Mouse (Mus musculus): ENCODE measurements at regions not wholly inside any gene's neighbourhood (a gene's known extent, or its start where the extent isn't known, plus 50 kb on each side); places are given as distances from the start of the nearest gene placed in this dataset.

- TF ChIP-seq CTCF (IDR thresholded peaks at IDR 0.05 in 2 of 3, conservative IDR thresholded peaks at IDR 0.05 in 1 of 3; ENCODE audit: control insufficient read depth in 1 of 3, insufficient read depth in 1 of 3, low read depth in 2 of 3, low read length in 3 of 3, poor library complexity in 1 of 3, severe bottlenecking in 1 of 3) (no peak), MEF2A (IDR thresholded peaks at IDR 0.05; ENCODE audit: extremely low read depth, insufficient replicate concordance, low read depth, low read length, poor library complexity, severe bottlenecking) (no peak)
Observed at GRCm38 (mm10) chr3:140233144-140233543, 979.0 kb downstream of the Pdha2 start (continued).

- H3K4me3 ChIP-seq (ENCODE audit: control insufficient read depth in 1 of 2, insufficient read depth in 1 of 2, low read depth in 2 of 2, low read length in 2 of 2): no peak overlapping the region
- DNase-seq (ENCODE audit: low read depth, low spot score): no peak
- no peaks in the 10 kb centered on the region for H3K9me3 ChIP-seq (replicated peaks; ENCODE audit: insufficient read depth, low read length)
- no peaks in the 10 kb centered on the region for H3K36me3 ChIP-seq (ENCODE audit: control insufficient read depth in 1 of 2, insufficient read depth in 2 of 2, low read length in 2 of 2)
- H3K27me3 ChIP-seq (ENCODE audit: control insufficient read depth in 1 of 2, insufficient read depth in 2 of 2, low read length in 2 of 2): no peaks in the 10 kb centered on the region
- no peak overlapping the region for H3K9ac ChIP-seq (ENCODE audit: control insufficient read depth, low read depth, low read length, poor library complexity, severe bottlenecking)
- no peak overlapping the region for H3K27ac ChIP-seq (ENCODE audit: control insufficient read depth, low read depth, low read length)
- H3K79me2 ChIP-seq (ENCODE audit: control insufficient read depth, insufficient read depth, low read length, poor library complexity): no peaks in the 10 kb centered on the region
- H3K4me1 ChIP-seq (ENCODE audit: control insufficient read depth in 1 of 2, insufficient read depth in 2 of 2, low read length in 2 of 2): no peaks in the 10 kb centered on the region
- TF ChIP-seq BHLHE40 (IDR thresholded peaks at IDR 0.05; ENCODE audit: borderline replicate concordance, low read depth, low read length) (no peak), SMC3 (IDR thresholded peaks at IDR 0.05; ENCODE audit: low read depth, low read length) (no peak), POLR2A (IDR thresholded peaks at IDR 0.05; ENCODE audit: control insufficient read depth in 1 of 2, insufficient read depth in 1 of 2, low read depth in 1 of 2, low read length in 2 of 2, poor library complexity in 1 of 2) (no peak), CHD1 (IDR thresholded peaks at IDR 0.05; ENCODE audit: low read depth, low read length) (no peak), NRF1 (IDR thresholded peaks at IDR 0.05; ENCODE audit: insufficient read depth, low read depth, low read length, poor library complexity, severe bottlenecking) (no peak), NELFE (IDR thresholded peaks at IDR 0.05; ENCODE audit: low read depth, low read length) (no peak), UBTF (IDR thresholded peaks at IDR 0.05; ENCODE audit: borderline replicate concordance, insufficient read depth, low read depth, low read length) (no peak), POLR2AphosphoS2 (IDR thresholded peaks at IDR 0.05; ENCODE audit: low read length) (no peak), ETS1 (IDR thresholded peaks at IDR 0.05; ENCODE audit: low read depth, low read length) (no peak), KAT2A (conservative IDR thresholded peaks at IDR 0.05; ENCODE audit: low read depth, low read length) (no peak), RAD21 (IDR thresholded peaks at IDR 0.05; ENCODE audit: low read depth, low read length) (no peak)
Observed at GRCm38 (mm10) chr3:140233809-140234208, 978.3 kb downstream of the Pdha2 start.

GRCm38 (mm10) chr3:140239276-140239675 lies 972.9 kb downstream of the Pdha2 start:
- Histone ChIP-seq H3K79me2 (ENCODE audit: control insufficient read depth, insufficient read depth, low read length, poor library complexity) (no peaks in the 10 kb centered on the region), H3K9ac (ENCODE audit: control insufficient read depth, low read depth, low read length, poor library complexity, severe bottlenecking) (no peak overlapping the region), H3K36me3 (ENCODE audit: control insufficient read depth in 1 of 2, insufficient read depth in 2 of 2, low read length in 2 of 2) (no peaks in the 10 kb centered on the region), H3K4me1 (ENCODE audit: control insufficient read depth in 1 of 2, insufficient read depth in 2 of 2, low read length in 2 of 2) (no peaks in the 10 kb centered on the region), H3K4me3 (ENCODE audit: control insufficient read depth in 1 of 2, insufficient read depth in 1 of 2, low read depth in 2 of 2, low read length in 2 of 2) (no peak overlapping the region), H3K9me3 (replicated peaks; ENCODE audit: insufficient read depth, low read length) (no peaks in the 10 kb centered on the region), H3K27ac (ENCODE audit: control insufficient read depth, low read depth, low read length) (no peak overlapping the region), H3K27me3 (ENCODE audit: control insufficient read depth in 1 of 2, insufficient read depth in 2 of 2, low read length in 2 of 2) (no peaks in the 10 kb centered on the region)
- no peak for DNase-seq (ENCODE audit: low read depth, low spot score)
- TF ChIP-seq POLR2AphosphoS5 (IDR thresholded peaks at IDR 0.05; ENCODE audit: borderline replicate concordance, low read depth, low read length) (no peak), KAT2A (conservative IDR thresholded peaks at IDR 0.05; ENCODE audit: low read depth, low read length) (no peak), TCF12 (IDR thresholded peaks at IDR 0.05; ENCODE audit: low read depth, low read length) (no peak), JUND (IDR thresholded peaks at IDR 0.05; ENCODE audit: low read depth, low read length) (no peak), MAFK (IDR thresholded peaks at IDR 0.05; ENCODE audit: borderline replicate concordance, low read depth, low read length) (no peak), POLR2AphosphoS2 (IDR thresholded peaks at IDR 0.05; ENCODE audit: low read length) (no peak), MYB (IDR thresholded peaks at IDR 0.05; ENCODE audit: low read depth, low read length) (no peak), GABPA (IDR thresholded peaks at IDR 0.05; ENCODE audit: low read depth, low read length) (no peak), UBTF (IDR thresholded peaks at IDR 0.05; ENCODE audit: borderline replicate concordance, insufficient read depth, low read depth, low read length) (no peak)

All from MEL (cell line).